Mouse (Mus musculus) hindbrain, postnatal 0 days (tissue): ENCODE data around the gene Hesx1. TPM values are rescaled to one million over a fixed set of nuclear protein-coding genes. Genes with fewer than 3 reads are reported as not detected.

Experiments
- ATAC-seq: fragments of 200-750 bp; cut with Nextera tagmentation; 2 replicates; pipeline ENCODE4 v1.8.0; 2017; ENCODE audit warnings: mild to moderate bottlenecking, moderate TSS enrichment, moderate library complexity
- DNase-seq: peaks from one replicate; pipeline ENCODE4 v3.0.0-alpha.2; 2015; ENCODE audit warnings: low spot score
- H3K27ac ChIP-seq: fragments of 300-500 bp; sonication (generic); 2 replicates; pipeline ENCODE4 v1.5.1; 2014; ENCODE audit warnings: mild to moderate bottlenecking
- H3K27me3 ChIP-seq: fragments of 300-500 bp; sonication (generic); 2 replicates; pipeline ENCODE4 v1.6.1; 2014; ENCODE audit warnings: low read length, mixed read lengths; ENCODE audit not compliant: insufficient read depth
- H3K36me3 ChIP-seq: fragments of 300-500 bp; sonication (generic); 2 replicates; pipeline ENCODE4 v1.6.1; 2014; ENCODE audit warnings: low read length, mixed read lengths; ENCODE audit not compliant: insufficient read depth
- H3K4me1 ChIP-seq: fragments of 300-500 bp; sonication (generic); 2 replicates; pipeline ENCODE4 v1.6.1; 2014; ENCODE audit warnings: antibody characterized with exemption, low read length, mixed read lengths; ENCODE audit not compliant: insufficient read depth
- H3K4me2 ChIP-seq: fragments of 300-500 bp; sonication (generic); 2 replicates; pipeline ENCODE4 v1.6.1; 2014; ENCODE audit warnings: low read depth, mild to moderate bottlenecking, low read length, moderate library complexity, mixed read lengths
- H3K4me3 ChIP-seq: fragments of 300-500 bp; sonication (generic); 2 replicates; pipeline ENCODE4 v1.5.1; 2014; ENCODE audit warnings: low read length
- H3K9ac ChIP-seq: fragments of 300-500 bp; sonication (generic); replicated peaks from 2 replicates; pipeline ENCODE4 v1.6.1; 2014; ENCODE audit warnings: mild to moderate bottlenecking, low read length, moderate library complexity, mixed read lengths
- H3K9me3 ChIP-seq: fragments of 300-500 bp; sonication (generic); 2 replicates; pipeline ENCODE4 v1.6.1; 2016; ENCODE audit warnings: low read length, mixed read lengths
- CTCF ChIP-seq: IDR thresholded peaks from 2 replicates; pipeline ENCODE4 v1.5.1; 2016; ENCODE audit warnings: antibody characterized with exemption, control low read depth, low read depth
- WGBS: fragments of 180-500 bp; shearing (Covaris S2); extraction: QIAGEN DNeasy Blood & Tissue Kit; methylation state at CpG from one replicate; pipeline ENCODE4 v1.1.7; 2014; 5-methylcytosine and 5-hydroxymethylcytosine counted together
- polyA plus RNA-seq: library from polyadenylated mRNA; unstranded; fragments of >200 nt; fragmentation: Nextera tagmentation; extraction: Ambion mirVana; gene quantifications from 2 replicates; pipeline ENCODE4 v1.2.1, GENCODE M21; 2015
- total RNA-seq: library from RNA; depleted of rRNA; stranded (reverse); fragments of >200 nt; gene quantifications from 2 replicates; pipeline ENCODE4 v1.2.3, GENCODE M21; 2014

Gene Hesx1
- total and polyA plus RNA-seq, 2 experiments from 2014 or later, result 0.59 TPM; not detected in 1

DNA sequence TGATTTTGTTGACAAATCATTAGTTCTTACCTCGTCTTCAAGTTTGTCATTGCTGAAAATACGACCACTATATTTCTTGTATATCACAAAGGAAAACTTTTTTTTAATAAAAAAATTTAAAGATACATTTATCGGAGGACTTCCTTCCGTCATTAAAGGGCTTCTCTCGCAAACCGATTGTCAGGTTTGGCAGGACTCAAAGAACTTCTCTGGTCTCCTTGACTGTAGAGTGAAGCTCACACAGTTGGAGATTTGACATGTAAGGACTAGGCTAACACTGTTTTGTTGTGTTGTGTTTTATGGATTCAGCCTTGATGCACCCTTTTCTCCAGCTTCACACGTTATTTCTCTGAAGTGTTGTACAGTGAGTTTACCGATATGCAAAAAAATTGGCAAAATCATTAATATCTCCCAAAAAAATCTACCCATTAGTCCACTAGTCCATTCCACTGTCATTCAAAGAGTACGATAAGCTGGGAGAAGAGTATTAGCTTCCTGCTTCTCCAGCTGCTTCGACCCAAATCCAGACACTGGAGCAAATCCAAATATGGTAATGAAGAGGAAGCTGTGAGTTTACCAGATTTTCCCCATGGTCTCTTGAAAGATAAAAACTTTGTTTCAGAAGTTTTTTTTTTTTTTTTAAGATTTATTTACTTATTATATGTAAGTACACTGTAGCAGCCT lies 23.0 kb upstream of the Hesx1 start, which contains the start of gene Appl1:
Gene Appl1, minus strand, starts transcription at position 127 of the 684 bp plus-strand sequence.
- no peak for ATAC-seq
- H3K27me3 ChIP-seq, result no peaks in the 10 kb centered on the region
- peak within 1 kb of the TSS; percentile 96 for H3K4me3 ChIP-seq
- 35% methylated on average over 10 of the region's 10 CpGs for WGBS
- no peak for TF ChIP-seq CTCF
- H3K9me3 ChIP-seq, result no peaks in the 10 kb centered on the region
- peak within 1 kb of the TSS; percentile 77 for H3K4me2 ChIP-seq
- DNase-seq, result peak; percentile 42
- peaks cover 5% of the 10 kb centered on the region; the same call in 1 of the 2 replicates for H3K4me1 ChIP-seq
- peak within 1 kb of the TSS; percentile 97 for H3K27ac ChIP-seq
- no peaks in the 10 kb centered on the region for H3K36me3 ChIP-seq
- peak within 1 kb of the TSS; percentile 97 for H3K9ac ChIP-seq

DNA sequence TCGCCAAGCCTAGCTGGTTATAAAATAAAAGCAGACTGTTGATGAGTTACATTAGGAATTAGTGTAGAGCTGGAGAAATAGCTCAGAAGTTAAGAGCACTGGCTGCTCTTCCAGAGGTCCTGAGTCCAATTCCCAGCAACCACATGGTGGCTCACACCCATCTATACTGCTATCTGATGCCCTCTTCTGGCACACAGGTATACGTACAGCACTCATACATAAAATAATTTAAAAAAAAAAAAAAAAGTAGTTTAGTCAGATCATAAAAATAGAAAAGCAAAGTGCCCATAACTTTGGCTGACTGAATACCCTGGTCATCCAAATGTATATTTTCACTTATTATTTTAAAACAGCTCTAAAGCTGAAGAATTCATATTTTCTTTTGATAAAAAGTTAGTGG lies 21.1 kb upstream of the Hesx1 start:
- Histone ChIP-seq H3K9me3 (no peaks in the 10 kb centered on the region), H3K9ac (no peak overlapping the region), H3K4me1 (peaks cover 5% of the 10 kb centered on the region; the same call in 1 of the 2 replicates), H3K27ac (no peak overlapping the region), H3K4me2 (no peak overlapping the region), H3K36me3 (no peaks in the 10 kb centered on the region), H3K27me3 (no peaks in the 10 kb centered on the region), H3K4me3 (no peak overlapping the region)
- DNase-seq (no peak), ATAC-seq (no peak)
- 85% methylated on average over 2 of the region's 2 CpGs for WGBS
- no peak for TF ChIP-seq CTCF

DNA sequence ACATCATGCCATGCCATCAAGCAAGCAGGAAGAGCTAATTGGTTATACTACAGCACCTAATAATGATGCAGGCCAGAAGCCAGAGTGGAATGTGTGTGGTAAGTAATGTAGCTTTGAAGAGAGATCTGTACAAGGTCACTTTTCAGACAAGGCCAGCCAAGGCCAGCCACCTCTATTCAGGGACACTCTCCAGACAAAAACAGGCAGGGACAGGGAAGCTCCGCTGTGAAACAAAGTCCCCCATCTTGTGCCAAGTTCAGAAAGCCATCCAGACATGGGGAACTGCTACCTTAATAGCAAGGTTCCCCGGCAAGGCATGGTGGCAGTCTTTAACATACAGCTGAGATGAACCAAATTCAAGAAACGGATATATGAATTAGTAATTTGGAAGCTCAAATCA lies 18.7 kb upstream of the Hesx1 start:
- Histone ChIP-seq H3K4me1 (no peaks in the 10 kb centered on the region), H3K9ac (no peak overlapping the region), H3K4me2 (no peak overlapping the region), H3K9me3 (no peaks in the 10 kb centered on the region), H3K27ac (no peak overlapping the region), H3K27me3 (no peaks in the 10 kb centered on the region), H3K36me3 (no peaks in the 10 kb centered on the region), H3K4me3 (no peak overlapping the region)
- TF ChIP-seq CTCF, result no peak
- no peak for ATAC-seq
- no peak for DNase-seq
- WGBS, result 60% methylated on average over 3 of the region's 3 CpGs

DNA sequence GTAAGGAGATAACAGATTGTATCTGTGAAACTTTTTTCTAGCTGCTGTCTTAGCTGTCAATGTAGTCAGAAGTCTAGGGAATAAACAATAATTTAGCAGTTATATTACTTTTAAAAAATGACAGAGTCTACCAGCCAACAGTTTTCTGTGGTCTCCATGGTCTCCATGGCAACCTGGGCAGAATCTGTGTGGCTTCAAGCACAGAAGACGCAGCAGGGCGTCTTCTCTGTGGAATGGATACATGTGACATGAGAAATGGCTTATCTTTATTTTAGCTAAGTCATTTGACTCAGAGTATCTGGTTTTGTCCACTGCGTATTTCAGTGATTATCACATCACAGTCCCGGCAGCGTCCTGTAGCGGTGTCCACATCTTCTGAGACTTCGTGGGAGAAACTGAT lies 18.0 kb upstream of the Hesx1 start:
- DNase-seq (peak; percentile 70), ATAC-seq (no peak)
- WGBS, result 28% methylated on average over 7 of the region's 7 CpGs
- no peak overlapping the region for H3K9ac ChIP-seq
- no peaks in the 10 kb centered on the region for H3K36me3 ChIP-seq
- TF ChIP-seq CTCF, result no peak
- no peaks in the 10 kb centered on the region for H3K4me1 ChIP-seq
- no peaks in the 10 kb centered on the region for H3K27me3 ChIP-seq
- H3K9me3 ChIP-seq, result peaks cover 4% of the 10 kb centered on the region; the same call in 1 of the 2 replicates
- H3K27ac ChIP-seq, result no peak overlapping the region
- no peak overlapping the region for H3K4me2 ChIP-seq
- H3K4me3 ChIP-seq, result no peak overlapping the region

DNA sequence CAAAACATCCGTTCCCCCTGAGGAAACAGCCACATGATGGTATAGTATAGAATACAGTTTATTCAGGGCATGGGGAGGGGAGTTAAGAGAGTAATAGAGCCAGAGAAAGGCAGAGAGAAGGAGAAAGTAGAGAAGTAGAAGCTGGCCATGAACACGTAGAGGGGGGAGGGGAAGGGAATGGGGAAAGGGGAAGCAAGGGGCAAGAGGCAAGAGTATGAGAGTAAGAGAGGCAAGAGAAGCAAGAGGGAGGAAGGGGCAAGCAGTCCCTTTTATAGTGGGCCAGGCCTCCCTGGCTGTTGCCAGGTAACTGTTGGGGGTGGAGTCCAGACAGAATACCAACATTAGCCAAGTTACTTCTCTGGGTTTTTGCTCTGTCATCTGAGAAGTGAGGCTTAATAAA lies 16.7 kb upstream of the Hesx1 start:
- H3K4me2 ChIP-seq, result no peak overlapping the region
- no peaks in the 10 kb centered on the region for H3K4me1 ChIP-seq
- H3K9me3 ChIP-seq, result peaks cover 5% of the 10 kb centered on the region; the same call in 1 of the 2 replicates
- no peaks in the 10 kb centered on the region for H3K27me3 ChIP-seq
- H3K36me3 ChIP-seq, result no peaks in the 10 kb centered on the region
- no peak for ATAC-seq
- no peak overlapping the region for H3K4me3 ChIP-seq
- H3K27ac ChIP-seq, result no peak overlapping the region
- no peak for DNase-seq
- WGBS, result 33% methylated on average over 2 of the region's 2 CpGs
- no peak for TF ChIP-seq CTCF
- no peak overlapping the region for H3K9ac ChIP-seq

DNA sequence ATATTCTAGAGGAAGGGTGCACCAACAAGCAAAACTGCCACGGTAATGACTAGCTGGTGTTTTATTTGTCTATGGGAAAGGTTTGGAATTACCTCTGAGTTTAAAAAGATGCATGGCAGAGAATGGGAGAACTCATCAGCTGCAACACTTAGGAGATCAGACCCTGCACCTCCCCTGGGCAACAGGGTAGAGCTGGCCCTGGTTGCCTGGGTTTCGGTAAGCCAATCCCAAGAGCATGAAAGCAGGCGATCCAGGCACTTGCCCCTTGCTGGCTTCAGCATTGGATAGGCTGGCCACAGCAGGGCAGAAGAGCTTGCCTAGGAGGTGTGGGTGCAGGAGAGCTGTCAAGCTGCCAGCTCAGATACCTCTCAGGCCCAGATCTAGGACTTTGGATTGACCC lies 14.4 kb upstream of the Hesx1 start:
- Histone ChIP-seq H3K27ac (no peak overlapping the region), H3K4me2 (no peak overlapping the region), H3K9me3 (peaks cover 5% of the 10 kb centered on the region; the same call in 1 of the 2 replicates), H3K9ac (no peak overlapping the region), H3K4me3 (no peak overlapping the region), H3K27me3 (no peaks in the 10 kb centered on the region), H3K36me3 (no peaks in the 10 kb centered on the region), H3K4me1 (no peaks in the 10 kb centered on the region)
- DNase-seq (no peak), ATAC-seq (no peak)
- TF ChIP-seq CTCF, result no peak
- WGBS, result 88% methylated on average over 3 of the region's 3 CpGs

DNA sequence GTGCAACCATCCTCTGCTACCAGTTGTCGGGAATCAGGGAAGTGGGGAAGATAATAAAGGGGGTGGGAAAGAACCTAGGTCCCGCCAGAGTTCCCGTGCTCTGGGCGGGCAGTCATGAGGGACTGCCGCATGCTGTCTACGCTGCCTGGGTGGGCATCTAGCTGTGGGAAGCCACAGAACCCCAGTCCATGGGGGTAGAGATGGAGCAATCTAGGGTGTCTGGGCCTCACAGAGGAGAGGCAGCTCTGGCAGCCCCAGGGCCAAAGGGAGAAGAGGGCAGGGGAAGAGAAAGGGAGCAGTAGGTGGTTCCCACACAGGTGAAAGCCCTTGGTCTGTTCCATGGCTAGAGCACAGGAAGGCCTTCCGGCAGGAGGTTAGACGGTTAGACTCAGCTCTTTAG lies 13.2 kb upstream of the Hesx1 start:
- DNase-seq, result no peak
- H3K9me3 ChIP-seq, result peaks cover 5% of the 10 kb centered on the region; the same call in 1 of the 2 replicates
- TF ChIP-seq CTCF, result no peak
- no peaks in the 10 kb centered on the region for H3K4me1 ChIP-seq
- H3K27me3 ChIP-seq, result no peaks in the 10 kb centered on the region
- H3K27ac ChIP-seq, result no peak overlapping the region
- H3K9ac ChIP-seq, result no peak overlapping the region
- no peaks in the 10 kb centered on the region for H3K36me3 ChIP-seq
- H3K4me2 ChIP-seq, result no peak overlapping the region
- WGBS, result 95% methylated on average over 8 of the region's 8 CpGs
- ATAC-seq, result no peak
- H3K4me3 ChIP-seq, result no peak overlapping the region
